Mouse (Mus musculus) heart, postnatal 0 days (tissue): ENCODE results near the gene Pml.

Experiments used
- CTCF ChIP-seq: IDR thresholded peaks from 2 replicates; pipeline ENCODE4 v1.5.1; 2016; ENCODE audit warnings: antibody characterized with exemption, control low read depth, low read depth
- EP300 ChIP-seq: IDR thresholded peaks from 2 replicates; pipeline ENCODE4 v1.6.1; 2016; ENCODE audit warnings: antibody characterized with exemption, low read depth

DNA sequence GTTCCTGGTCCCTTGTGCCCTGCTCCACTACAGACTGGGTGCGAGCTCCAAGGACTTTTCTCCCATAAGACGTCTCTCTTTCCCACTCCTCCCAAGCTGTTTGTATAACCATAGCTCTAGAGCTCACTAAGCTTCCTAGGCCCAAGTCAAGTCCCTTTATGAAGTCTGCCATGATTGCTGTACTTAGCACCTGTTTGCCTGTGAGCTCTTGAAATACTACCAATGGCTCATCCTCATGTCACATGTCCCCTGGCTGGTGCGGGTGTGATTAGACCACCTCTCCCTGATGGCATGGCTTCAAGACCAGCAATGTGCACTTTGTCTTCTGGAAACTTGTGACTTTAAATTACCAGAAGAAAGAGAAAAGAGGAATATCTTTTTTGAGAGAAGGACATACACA is 45.8 kb upstream of the Pml start:
- TF ChIP-seq CTCF (no peak), EP300 (no peak)
